12 mouse cellular contexts compared by ENCODE assay signal in the genomic region with DNA sequence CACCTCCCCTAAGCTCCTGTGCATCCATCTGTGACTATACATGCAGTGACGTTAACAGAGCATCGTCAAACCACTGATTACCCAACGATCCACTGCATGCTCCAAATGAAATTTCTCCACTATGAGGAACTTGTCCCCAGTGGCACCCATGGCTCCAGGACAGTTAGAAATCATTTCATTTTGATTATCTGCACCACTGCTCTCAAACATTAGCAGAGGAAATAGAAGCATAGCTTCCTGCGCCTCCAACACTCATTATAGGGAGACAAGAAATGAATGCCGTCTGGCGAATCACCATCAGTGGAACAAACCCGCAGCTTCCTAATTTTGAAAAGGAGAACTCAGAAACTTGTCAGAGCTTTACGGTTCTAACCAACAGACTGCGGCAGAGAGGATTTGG.
A peak's percentile ranks its signal among the peaks of the same experiment; 100 is the strongest.
DNase-seq lines count a peak whose midpoint lies in the region; ATAC-seq and TF ChIP-seq lines count a peak whose summit lies in the region.
"Had no signal": no experiment of that assay in that cellular context is flagged by ENCODE, and none has a peak within 500 bp of the region (broad histone marks: within the 10 kb centered on the region; RNA-seq: fewer than 3 reads in every experiment).

No protein-coding gene starts in this region.

- H3K4me1 ChIP-seq in kidney, adult 2 months (ENCODE audit: control insufficient read depth, insufficient read depth, low read length) = no peaks in the 10 kb centered on the region
- H3K4me1 ChIP-seq: lung, embryonic 15.5 days had no signal

- intact Hi-C loops in left cerebral cortex, postnatal 14 days (cut with DNase I) = no loop called here

- H3K36me3 ChIP-seq in kidney, adult 2 months (ENCODE audit: control insufficient read depth, insufficient read depth, low read length) = no peaks in the 10 kb centered on the region; the same call in 1 of the 2 replicates

- no peaks in the 10 kb centered on the region for H3K27me3 ChIP-seq in kidney, adult 2 months (replicated peaks; ENCODE audit: control insufficient read depth, insufficient read depth, low read length)
- H3K27me3 ChIP-seq: lung, embryonic 15.5 days had no signal

- no peak overlapping the region for H3K4me3 ChIP-seq in kidney, adult 2 months (ENCODE audit: insufficient read depth, low read depth, low read length)
- H3K4me3 ChIP-seq: lung, embryonic 15.5 days had no signal

- peak; percentile 85 for ATAC-seq in granulocyte monocyte progenitor cell, adult 5-6 weeks (replicated peaks; ENCODE audit: poor library complexity, severe bottlenecking)

- DNase-seq in kidney, adult 2 months = peak; percentile 26
- no peak for DNase-seq in kidney, adult 9 months
- DNase-seq in A20 (ENCODE audit: low read depth, low spot score) = peak; percentile 16
- peak; percentile 49 to 51 for DNase-seq in monocyte, adult 2 months (ENCODE audit: low read depth in 1 of 2, low spot score in 2 of 2)
- no peak for DNase-seq in gastrocnemius, postnatal 25 days
- no peak for DNase-seq in urinary bladder, postnatal 10 days (ENCODE audit: low spot score)
- DNase-seq in left cerebral cortex, postnatal 14 days (ENCODE audit: low spot score in 2 of 2) = no peak
- DNase-seq: gastrocnemius, postnatal 10 days; kidney, postnatal 25 days; thymus, postnatal 25 days had no signal

- H3K27ac ChIP-seq in kidney, adult 2 months (ENCODE audit: insufficient read depth, low read depth, low read length) = no peak overlapping the region
- H3K27ac ChIP-seq: lung, embryonic 15.5 days had no signal

- no peak for TF ChIP-seq CTCF in kidney, adult 2 months (conservative IDR thresholded peaks at IDR 0.05; ENCODE audit: insufficient read depth, insufficient read length, low read depth, low read length)

- TF ChIP-seq POLR2A in kidney, adult 2 months (IDR thresholded peaks at IDR 0.05; ENCODE audit: low read depth, low read length) = no peak

- WGBS in kidney, adult 2 months = 63% methylated on average over 9 of the region's 9 CpGs

Comparison
In these comparisons a context has a peak if more than half of its experiments do, and no peak if none do; other contexts are left out.
1. DNase-seq: peak in kidney, adult 2 months (single experiment), A20 (single experiment) and monocyte, adult 2 months (2 of 2); none in kidney, adult 9 months (single experiment), gastrocnemius, postnatal 25 days (single experiment), urinary bladder, postnatal 10 days (single experiment) and left cerebral cortex, postnatal 14 days (0 of 2).